Comparison of ENCODE assay signal across 9 mouse cellular contexts in the genomic region with DNA sequence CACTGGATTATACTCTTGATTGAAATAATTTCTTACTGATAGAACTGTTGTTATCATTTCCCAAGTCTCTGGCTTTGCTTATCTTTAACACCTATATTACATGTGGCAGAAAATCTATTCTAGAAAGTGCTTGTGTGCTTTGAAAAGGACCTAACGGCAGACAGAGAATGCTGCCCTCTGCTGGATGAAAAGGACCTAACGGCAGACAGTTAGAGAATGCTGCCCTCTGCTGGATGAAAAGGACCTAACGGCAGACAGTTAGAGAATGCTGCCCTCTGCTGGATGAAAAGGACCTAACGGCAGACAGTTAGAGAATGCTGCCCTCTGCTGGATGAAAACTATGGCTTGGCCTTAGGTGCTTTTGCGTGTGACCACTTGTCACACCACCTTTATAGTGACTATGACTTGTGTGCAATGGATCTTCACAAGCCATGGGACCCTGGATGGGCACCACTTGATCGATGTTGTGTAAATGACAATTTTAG. TPM values are rescaled to one million over a fixed set of nuclear protein-coding genes. Genes with fewer than 3 reads are reported as not detected.
DNase-seq lines count a peak whose midpoint lies in the region; ATAC-seq and TF ChIP-seq lines count a peak whose summit lies in the region.
"Not testable (repeated sequence)": the region's sequence is repeated elsewhere in the genome, so short reads cannot be mapped to it uniquely, and the experiment has no call there.
"Had no signal": no experiment of that assay in that cellular context is flagged by ENCODE, and none has a peak within 500 bp of the region (broad histone marks: within the 10 kb centered on the region; RNA-seq: fewer than 3 reads in every experiment).

No protein-coding gene starts in this region.

- not testable (repeated sequence) for H3K9ac ChIP-seq in forebrain, embryonic 11.5 days (ENCODE audit: low read length); lung, embryonic 16.5 days (ENCODE audit: low read length)

- not testable (repeated sequence) for TF ChIP-seq POLR2A in bone marrow macrophage, adult 2 months (IDR thresholded peaks at IDR 0.05; ENCODE audit: borderline replicate concordance, low read depth, low read length)

- peak; percentile 100 for TF ChIP-seq CTCF in bone marrow macrophage, adult 2 months (IDR thresholded peaks at IDR 0.05; ENCODE audit: low read depth, low read length)
- TF ChIP-seq CTCF in layer of hippocampus, adult 2 months (conservative IDR thresholded peaks at IDR 0.05): peak; percentile 94

- not testable (repeated sequence) for DNase-seq in forebrain, embryonic 11.5 days (ENCODE audit: low spot score)
- peak; percentile 73 for DNase-seq in heart, postnatal 4 days
- peak; percentile 28 to 70 for DNase-seq in layer of hippocampus, adult 2 months (ENCODE audit: low spot score in 2 of 2)
- DNase-seq in ovary, postnatal 10 days (ENCODE audit: low spot score): peak; percentile 20
- peak; percentile 50 for DNase-seq in testis, postnatal 10 days (ENCODE audit: low spot score)

- not testable (repeated sequence) for H3K4me2 ChIP-seq in forebrain, embryonic 11.5 days (ENCODE audit: low read depth, low read length, severe bottlenecking); lung, embryonic 16.5 days (ENCODE audit: low read depth, low read length)

- not testable (repeated sequence) for H3K4me3 ChIP-seq in bone marrow macrophage, adult 2 months (ENCODE audit: insufficient read depth, low read length); forebrain, embryonic 11.5 days (ENCODE audit: low read depth, low read length); layer of hippocampus, adult 2 months; lung, embryonic 16.5 days (ENCODE audit: low read length)

- H3K9me3 ChIP-seq in forebrain, embryonic 11.5 days (ENCODE audit: control insufficient read depth, low read length); lung, embryonic 16.5 days (ENCODE audit: control insufficient read depth, low read length): not testable (repeated sequence)

- not testable (repeated sequence) for H3K27ac ChIP-seq in bone marrow macrophage, adult 2 months (ENCODE audit: insufficient read depth, low read depth, low read length); forebrain, embryonic 11.5 days (ENCODE audit: low read depth, low read length); layer of hippocampus, adult 2 months; lung, embryonic 16.5 days (ENCODE audit: low read length)

- ATAC-seq in CD4-positive, CD25-positive, alpha-beta regulatory T cell, adult 4 months: peak; percentile 82
- ATAC-seq in forebrain, embryonic 11.5 days (replicated peaks; ENCODE audit: low FRiP score): peak; percentile 42; the same call in 1 of the 2 replicates
- ATAC-seq in lung, embryonic 16.5 days (ENCODE audit: low read depth): peak; percentile 49

- not testable (repeated sequence) for H3K36me3 ChIP-seq in forebrain, embryonic 11.5 days (ENCODE audit: control insufficient read depth, insufficient read depth, low read length); lung, embryonic 16.5 days (ENCODE audit: control insufficient read depth, insufficient read depth, low read length)

- H3K27me3 ChIP-seq in forebrain, embryonic 11.5 days (ENCODE audit: control insufficient read depth, insufficient read depth, low read length); lung, embryonic 16.5 days (ENCODE audit: control insufficient read depth, insufficient read depth, low read depth, low read length): not testable (repeated sequence)

- 56% methylated on average over 6 of the region's 6 CpGs for WGBS in forebrain, embryonic 11.5 days
- 38% methylated on average over 6 of the region's 6 CpGs for WGBS in lung, embryonic 16.5 days

- not testable (repeated sequence) for H3K4me1 ChIP-seq in bone marrow macrophage, adult 2 months (ENCODE audit: control insufficient read depth, insufficient read depth, low read length); forebrain, embryonic 11.5 days (replicated peaks; ENCODE audit: control insufficient read depth, insufficient read depth, low read length); lung, embryonic 16.5 days (replicated peaks; ENCODE audit: control insufficient read depth, insufficient read depth, low read length)

RNA-seq across cellular contexts. Expression of gene Gapt, which starts 11.6 kb away (rescaled TPM):
- under 1 TPM in 1 of 2 experiments, not detected in 1; 0.98 TPM for polyA plus RNA-seq in CD4-positive, CD25-positive, alpha-beta regulatory T cell, adult 4 months (2017; shearing (Covaris generic))
- polyA plus RNA-seq in bone marrow macrophage, adult 2 months (2012; ENCODE audit: insufficient read depth, insufficient read length, missing spikeins): 4.8 and 5.3 TPM in 2 replicates
- polyA plus RNA-seq in forebrain, embryonic 11.5 days (2014; fragmentation: Nextera tagmentation; extraction: Ambion mirVana): 0.17 TPM in 1 of 2 replicates, not detected in the other
- under 1 TPM in 1 of 2 experiments, not detected in 1; 0.11 TPM for total RNA-seq in heart, postnatal 4 days (2021)
- not detected for total RNA-seq in layer of hippocampus, adult 2 months (2021)
- 0.69 and 0.79 TPM in 2 replicates for polyA plus RNA-seq in lung, embryonic 16.5 days (2015; fragmentation: Nextera tagmentation; extraction: Ambion mirVana)
- total RNA-seq: adrenal gland, postnatal 25 days had no signal

RNA-seq across cellular contexts. Expression of gene Plk2, which starts 26.2 kb away (rescaled TPM):
- 1 to 10 TPM; 1.7 to 4.1 TPM for polyA plus RNA-seq in CD4-positive, CD25-positive, alpha-beta regulatory T cell, adult 4 months (2017; shearing (Covaris generic))
- polyA plus RNA-seq in bone marrow macrophage, adult 2 months (2012; ENCODE audit: insufficient read depth, insufficient read length, missing spikeins): 27.5 and 31.3 TPM in 2 replicates
- polyA plus RNA-seq in forebrain, embryonic 11.5 days (2014; fragmentation: Nextera tagmentation; extraction: Ambion mirVana): 76.0 and 83.6 TPM in 2 replicates
- 100 to 1,000 TPM; 101 to 112 TPM for total RNA-seq in heart, postnatal 4 days (2021)
- total RNA-seq in layer of hippocampus, adult 2 months (2021): 100 to 1,000 TPM; 267 to 268 TPM
- 257 and 267 TPM in 2 replicates for polyA plus RNA-seq in lung, embryonic 16.5 days (2015; fragmentation: Nextera tagmentation; extraction: Ambion mirVana)
